In the genomic region with DNA sequence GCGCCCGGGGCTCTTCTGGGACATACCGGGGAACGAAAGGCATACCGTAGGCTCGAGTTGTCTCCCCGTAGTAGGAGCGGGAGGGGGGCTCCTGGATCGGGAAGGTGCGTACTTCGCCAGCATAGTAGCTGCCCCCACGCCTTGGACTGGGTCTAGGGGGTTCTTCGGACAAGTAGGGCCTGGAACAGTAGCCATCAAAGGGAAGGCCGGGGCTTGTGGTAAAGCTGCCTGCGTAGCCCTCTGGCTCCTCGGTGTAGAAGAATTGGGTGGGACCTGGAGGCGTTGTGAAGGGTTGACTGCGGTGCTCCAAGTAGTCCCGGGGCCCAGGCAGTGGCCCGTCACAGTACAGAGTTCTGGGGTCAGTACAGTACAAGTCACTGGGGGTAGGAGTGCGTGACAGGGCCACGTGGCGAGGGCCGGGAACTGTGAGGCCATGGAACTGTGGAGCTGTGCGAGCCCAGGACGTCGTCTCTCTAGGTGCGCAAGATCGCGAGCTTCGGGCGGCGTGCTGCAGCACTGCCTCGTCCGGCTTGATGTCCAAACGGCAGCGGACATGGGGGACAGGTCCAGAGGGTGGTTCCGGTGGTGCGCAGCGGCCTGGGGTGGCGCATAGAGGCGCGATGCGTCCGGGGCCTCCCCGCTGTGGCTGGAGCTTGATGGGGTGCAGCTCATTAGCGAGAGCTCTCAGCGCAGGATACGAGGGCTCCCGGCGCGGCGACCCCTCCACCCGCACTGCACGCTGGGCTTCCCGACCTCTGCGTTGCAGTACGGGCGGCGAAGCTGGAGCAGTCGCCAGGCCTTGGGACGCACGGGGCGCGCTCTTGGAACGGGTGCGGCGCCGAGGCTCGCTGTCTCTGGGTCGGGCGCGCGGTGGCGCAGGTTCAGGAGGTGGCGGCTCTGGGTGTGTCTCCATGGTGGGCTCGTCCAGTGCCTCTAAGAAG, we compare ENCODE assay signal across 9 mouse cellular contexts. TPM values are rescaled to one million over a fixed set of nuclear protein-coding genes. Genes with fewer than 3 reads are reported as not detected.
A peak's percentile ranks its signal among the peaks of the same experiment; 100 is the strongest.
DNase-seq lines count a peak whose midpoint lies in the region; ATAC-seq and TF ChIP-seq lines count a peak whose summit lies in the region.
"Had no signal": no experiment of that assay in that cellular context is flagged by ENCODE, and none has a peak within 500 bp of the region (broad histone marks: within the 10 kb centered on the region; RNA-seq: fewer than 3 reads in every experiment).

No protein-coding gene starts in this region.

- H3K4me2 ChIP-seq in forebrain, postnatal 0 days (ENCODE audit: low read depth): peak overlapping the region; percentile 1; the same call in 1 of the 2 replicates
- H3K4me2 ChIP-seq in midbrain, embryonic 11.5 days: no peak overlapping the region

- peaks cover 40% of the 10 kb centered on the region for H3K27me3 ChIP-seq in forebrain, postnatal 0 days (ENCODE audit: insufficient read depth, low read length)
- peaks cover 57% of the 10 kb centered on the region for H3K27me3 ChIP-seq in midbrain, embryonic 11.5 days (ENCODE audit: control insufficient read depth, insufficient read depth, low read length)

- peaks cover 25% of the 10 kb centered on the region for H3K4me1 ChIP-seq in forebrain, postnatal 0 days (ENCODE audit: insufficient read depth)
- H3K4me1 ChIP-seq in midbrain, embryonic 11.5 days (ENCODE audit: control insufficient read depth, insufficient read depth, low read length): peaks cover 24% of the 10 kb centered on the region

- ATAC-seq in forebrain, postnatal 0 days: no peak
- ATAC-seq in midbrain, embryonic 11.5 days (ENCODE audit: low FRiP score): no peak

- peak overlapping the region; percentile 97 for H3K27ac ChIP-seq in layer of hippocampus, adult 2 months
- H3K27ac ChIP-seq in forebrain, postnatal 0 days (ENCODE audit: low read depth, low read length): no peak overlapping the region
- H3K27ac ChIP-seq in midbrain, embryonic 11.5 days (ENCODE audit: low read depth, low read length): no peak overlapping the region
- H3K27ac ChIP-seq: macrophage had no signal

- H3K9ac ChIP-seq in forebrain, postnatal 0 days: 0 out of 2 replicates have a peak overlapping the region, but pooled peaks have one; percentile 6
- H3K9ac ChIP-seq in midbrain, embryonic 11.5 days (ENCODE audit: low read length): no peak overlapping the region

- no peaks in the 10 kb centered on the region for H3K9me3 ChIP-seq in forebrain, postnatal 0 days (ENCODE audit: low read length)
- H3K9me3 ChIP-seq in midbrain, embryonic 11.5 days (ENCODE audit: control insufficient read depth, low read length): no peaks in the 10 kb centered on the region

- peaks cover 32% of the 10 kb centered on the region; the same call in 1 of the 2 replicates for H3K36me3 ChIP-seq in forebrain, postnatal 0 days (ENCODE audit: insufficient read depth)
- H3K36me3 ChIP-seq in midbrain, embryonic 11.5 days (ENCODE audit: control insufficient read depth, insufficient read depth, low read length): 0 out of 2 replicates have a peak, but pooled peaks cover under 1% of the 10 kb centered on the region

- no peak for DNase-seq in layer of hippocampus, adult 2 months (ENCODE audit: low spot score in 2 of 2)
- no peak for DNase-seq in layer of hippocampus, adult 9-10 months (ENCODE audit: low spot score)
- DNase-seq in cerebellum, adult 9-10 months: peak; percentile 78
- peak; percentile 15 for DNase-seq in forebrain, postnatal 0 days
- peak; percentile 95 for DNase-seq in midbrain, embryonic 11.5 days (ENCODE audit: low spot score, missing footprints)
- no peak for DNase-seq in left cerebral cortex, adult 9 months (ENCODE audit: low spot score in 2 of 2)
- no peak for DNase-seq in spleen, postnatal 14 days (ENCODE audit: low spot score in 2 of 2)
- DNase-seq in yolk sac, embryonic 10.5 days (ENCODE audit: low spot score): no peak

- no peak for TF ChIP-seq CTCF in layer of hippocampus, adult 2 months (conservative IDR thresholded peaks at IDR 0.05)
- no peak for TF ChIP-seq CTCF in forebrain, postnatal 0 days (IDR thresholded peaks at IDR 0.05; ENCODE audit: low read depth)

- 11% methylated on average over 77 of the region's 77 CpGs for WGBS in forebrain, postnatal 0 days
- 6% methylated on average over 77 of the region's 77 CpGs for WGBS in midbrain, embryonic 11.5 days

- no peak overlapping the region; the same call in 1 of the 2 replicates for H3K4me3 ChIP-seq in layer of hippocampus, adult 2 months
- 0 out of 2 replicates have a peak overlapping the region, but pooled peaks have one; percentile 9 for H3K4me3 ChIP-seq in forebrain, postnatal 0 days (ENCODE audit: low read depth, low read length)
- H3K4me3 ChIP-seq in midbrain, embryonic 11.5 days (ENCODE audit: low read depth, low read length): 0 out of 2 replicates have a peak overlapping the region, but pooled peaks have one; percentile 0

RNA-seq across cellular contexts. Expression of gene Ajm1, which starts 2.5 kb away (rescaled TPM):
- total RNA-seq in layer of hippocampus, adult 2 months (2021): 100 to 1,000 TPM; 106 to 120 TPM
- 13.5 and 16.0 TPM in 2 replicates for total RNA-seq in forebrain, postnatal 0 days (2014; rRNA removed)
- polyA plus RNA-seq in forebrain, postnatal 0 days (2015; fragmentation: Nextera tagmentation; extraction: Ambion mirVana): 11.3 and 13.7 TPM in 2 replicates
- 0.07 and 0.10 TPM in 2 replicates for polyA plus RNA-seq in midbrain, embryonic 11.5 days (2014; fragmentation: Nextera tagmentation; extraction: Ambion mirVana)

RNA-seq across cellular contexts. Expression of gene Phpt1, which starts 4.0 kb away (rescaled TPM):
- 10 to 100 TPM; 59.1 to 67.5 TPM for total RNA-seq in layer of hippocampus, adult 2 months (2021)
- total RNA-seq in forebrain, postnatal 0 days (2014; rRNA removed): 33.7 and 43.2 TPM in 2 replicates
- 171 and 185 TPM in 2 replicates for polyA plus RNA-seq in forebrain, postnatal 0 days (2015; fragmentation: Nextera tagmentation; extraction: Ambion mirVana)
- polyA plus RNA-seq in midbrain, embryonic 11.5 days (2014; fragmentation: Nextera tagmentation; extraction: Ambion mirVana): 158 and 159 TPM in 2 replicates

RNA-seq across cellular contexts. Expression of gene Mamdc4, which starts 4.4 kb away (rescaled TPM):
- 1 to 10 TPM; 2.8 to 3.5 TPM for total RNA-seq in layer of hippocampus, adult 2 months (2021)
- 1.0 and 9.0 TPM in 2 replicates for total RNA-seq in forebrain, postnatal 0 days (2014; rRNA removed)
- 0.21 and 0.26 TPM in 2 replicates for polyA plus RNA-seq in forebrain, postnatal 0 days (2015; fragmentation: Nextera tagmentation; extraction: Ambion mirVana)
- polyA plus RNA-seq in midbrain, embryonic 11.5 days (2014; fragmentation: Nextera tagmentation; extraction: Ambion mirVana): 1.4 and 2.2 TPM in 2 replicates

RNA-seq across cellular contexts. Expression of gene Edf1, which starts 21.4 kb away (rescaled TPM):
- 100 to 1,000 TPM; 193 to 200 TPM for total RNA-seq in layer of hippocampus, adult 2 months (2021)
- 151 and 174 TPM in 2 replicates for total RNA-seq in forebrain, postnatal 0 days (2014; rRNA removed)
- 368 and 392 TPM in 2 replicates for polyA plus RNA-seq in forebrain, postnatal 0 days (2015; fragmentation: Nextera tagmentation; extraction: Ambion mirVana)
- polyA plus RNA-seq in midbrain, embryonic 11.5 days (2014; fragmentation: Nextera tagmentation; extraction: Ambion mirVana): 385 TPM in 2 replicates

RNA-seq across cellular contexts. Expression of gene Rabl6, which starts 29.3 kb away (rescaled TPM):
- 100 to 1,000 TPM; 149 to 151 TPM for total RNA-seq in layer of hippocampus, adult 2 months (2021)
- total RNA-seq in forebrain, postnatal 0 days (2014; rRNA removed): 68.2 and 79.3 TPM in 2 replicates
- polyA plus RNA-seq in forebrain, postnatal 0 days (2015; fragmentation: Nextera tagmentation; extraction: Ambion mirVana): 51.8 and 54.9 TPM in 2 replicates
- polyA plus RNA-seq in midbrain, embryonic 11.5 days (2014; fragmentation: Nextera tagmentation; extraction: Ambion mirVana): 49.2 and 51.2 TPM in 2 replicates

Comparison
In these comparisons a context has a peak if more than half of its experiments do, and no peak if none do; other contexts are left out.
1. DNase-seq: peak in cerebellum, adult 9-10 months (single experiment), forebrain, postnatal 0 days (single experiment) and midbrain, embryonic 11.5 days (single experiment); none in layer of hippocampus, adult 2 months (0 of 2), layer of hippocampus, adult 9-10 months (single experiment), left cerebral cortex, adult 9 months (0 of 2), spleen, postnatal 14 days (0 of 2) and yolk sac, embryonic 10.5 days (single experiment).